Mouse (Mus musculus) adrenal gland, postnatal 14 days (tissue): ENCODE data around the gene Ang6. TPM values are rescaled to one million over a fixed set of nuclear protein-coding genes. Genes with fewer than 3 reads are reported as not detected.
"Not testable (repeated sequence)": the region's sequence is repeated elsewhere in the genome, so short reads cannot be mapped to it uniquely, and the experiment has no call there.

ENCODE experiments used
- DNase-seq: peaks from one replicate; pipeline ENCODE4 v3.0.0; 2021; ENCODE audit warnings: mixed read lengths
- long read RNA-seq, 2 experiments: library from polyadenylated mRNA; stranded (forward); transcript quantifications; one replicate each; pipeline ENCODE4 v2.0.0; 2021
- total RNA-seq: library from RNA; stranded (reverse); gene quantifications from 2 replicates; pipeline ENCODE4 v1.2.3, GENCODE M21; 2021

Ang6 gene
- not detected in 2 replicates for total RNA-seq
- long read RNA-seq, experiment 1, result 0 reads
- long read RNA-seq, experiment 2, result 0 reads

DNA sequence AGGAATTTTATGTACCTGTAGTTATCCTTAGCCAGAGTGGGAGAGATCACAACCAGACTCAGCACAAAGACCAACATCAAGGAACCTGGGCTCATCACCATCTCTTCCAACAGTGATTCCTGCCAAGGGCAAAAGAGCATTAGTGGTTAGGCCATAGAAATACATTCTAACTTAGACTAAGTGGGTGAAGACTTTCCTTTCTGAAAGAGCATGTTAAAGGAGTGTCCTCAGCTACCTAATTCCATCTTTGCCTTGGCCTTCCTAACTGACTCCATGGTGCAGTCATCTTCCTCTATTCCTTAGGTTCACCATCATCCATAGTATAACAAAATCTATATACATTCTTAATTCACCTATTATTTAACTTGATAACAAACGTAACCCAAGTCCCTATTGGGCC, at the start of gene Ang6:
Gene Ang6, minus strand, starts transcription at position 101 of the 400 bp plus-strand sequence.
- no peak for DNase-seq

DNA sequence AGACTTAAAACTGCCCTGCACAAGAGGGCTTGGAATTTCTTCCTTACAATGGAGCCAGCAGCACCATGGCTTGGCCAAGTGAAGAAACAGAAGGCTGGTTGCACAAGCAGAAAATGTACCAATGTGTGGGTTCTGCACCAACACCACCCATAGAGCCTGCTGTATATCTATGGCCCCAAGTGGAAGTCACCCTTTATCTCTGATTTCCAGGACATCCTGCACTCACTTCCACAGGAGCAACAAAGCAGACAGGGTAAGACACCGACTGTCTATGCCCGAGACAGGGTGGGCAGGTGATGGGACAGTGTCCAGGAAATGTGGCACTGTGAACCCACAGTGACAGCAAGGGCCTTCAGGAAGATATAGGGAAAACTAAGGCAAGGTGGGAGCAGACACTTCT, 44.5 kb upstream of the Ang6 start:
- DNase-seq, result not testable (repeated sequence)

DNA sequence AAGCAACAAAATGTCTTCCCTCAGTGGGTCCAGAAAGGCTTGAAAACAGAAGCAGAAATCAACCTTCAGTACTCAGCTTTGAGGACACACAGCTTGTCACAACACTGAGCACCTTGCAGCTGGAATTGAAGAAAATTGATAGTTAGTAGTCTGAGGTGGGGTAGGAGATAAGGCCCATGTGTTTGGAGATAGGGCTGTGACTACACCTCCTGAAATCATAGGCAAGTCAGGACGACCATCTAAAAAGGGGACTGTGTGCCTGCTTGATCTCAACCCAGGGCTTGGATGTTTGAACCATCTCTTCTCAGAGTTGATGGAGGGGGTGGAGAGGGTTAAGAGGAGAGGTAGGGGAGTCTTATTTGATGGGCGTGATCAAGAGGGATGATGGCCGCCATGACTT, 29.8 kb upstream of the Ang6 start:
- not testable (repeated sequence) for DNase-seq

DNA sequence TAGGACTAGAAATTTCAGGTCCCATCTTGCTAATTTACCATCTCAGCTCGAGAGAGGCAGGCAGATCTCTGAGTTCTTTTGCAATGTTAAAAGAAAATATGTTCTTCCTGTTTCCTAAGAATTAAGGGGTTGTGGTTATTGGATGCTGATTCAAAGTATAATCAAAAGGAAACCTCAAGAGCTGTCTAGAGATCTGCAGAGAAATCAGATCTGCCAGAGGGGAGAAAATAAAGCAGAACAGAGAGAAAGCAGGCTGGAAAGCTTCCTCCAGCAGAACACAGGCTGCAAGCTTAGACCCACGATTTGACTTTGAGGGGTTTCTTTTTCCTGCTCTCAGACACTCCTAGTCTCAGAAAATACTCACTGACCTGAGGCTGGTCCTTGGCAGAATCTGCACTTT, 7.6 kb upstream of the Ang6 start:
- not testable (repeated sequence) for DNase-seq

DNA sequence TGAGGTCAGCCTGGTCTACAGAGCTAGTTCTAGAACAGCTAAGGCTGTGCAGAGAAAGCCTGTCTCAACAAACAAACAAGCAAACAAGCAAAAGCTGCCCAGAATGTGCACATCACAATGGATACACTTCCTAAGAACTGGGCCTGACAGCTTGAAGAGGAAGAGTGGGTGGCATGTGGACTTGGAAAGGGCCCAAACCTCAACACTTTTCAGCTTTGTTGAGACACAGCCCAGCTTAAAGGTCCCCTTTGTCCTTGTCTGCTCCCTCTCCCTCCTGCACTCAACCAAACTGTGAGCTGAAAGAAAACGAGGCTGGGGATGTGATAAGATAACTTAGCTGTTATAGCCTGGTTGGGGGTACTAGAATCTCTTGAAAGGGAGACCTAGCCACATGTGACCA, 6.0 kb upstream of the Ang6 start:
- DNase-seq, result not testable (repeated sequence)

DNA sequence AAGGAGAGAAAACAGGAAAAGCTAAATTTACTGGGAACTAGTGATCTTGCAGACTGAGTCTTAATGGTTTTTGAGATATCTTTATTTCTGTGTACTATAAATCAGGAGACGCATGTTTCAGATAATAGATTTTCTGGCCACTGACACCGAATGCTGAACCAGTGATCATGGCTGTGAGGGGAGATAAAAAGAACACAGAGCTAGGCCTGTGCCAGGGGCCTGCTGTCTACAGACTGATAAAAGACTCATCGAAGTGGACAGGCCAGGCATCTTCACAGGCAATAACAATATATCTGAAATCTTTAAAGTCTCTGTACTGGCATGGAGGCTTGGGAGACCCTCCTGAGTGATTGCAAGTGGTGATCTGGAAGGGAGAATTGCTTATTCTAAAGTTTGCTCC, 469 bp downstream of the Ang6 start:
- DNase-seq, result no peak

DNA sequence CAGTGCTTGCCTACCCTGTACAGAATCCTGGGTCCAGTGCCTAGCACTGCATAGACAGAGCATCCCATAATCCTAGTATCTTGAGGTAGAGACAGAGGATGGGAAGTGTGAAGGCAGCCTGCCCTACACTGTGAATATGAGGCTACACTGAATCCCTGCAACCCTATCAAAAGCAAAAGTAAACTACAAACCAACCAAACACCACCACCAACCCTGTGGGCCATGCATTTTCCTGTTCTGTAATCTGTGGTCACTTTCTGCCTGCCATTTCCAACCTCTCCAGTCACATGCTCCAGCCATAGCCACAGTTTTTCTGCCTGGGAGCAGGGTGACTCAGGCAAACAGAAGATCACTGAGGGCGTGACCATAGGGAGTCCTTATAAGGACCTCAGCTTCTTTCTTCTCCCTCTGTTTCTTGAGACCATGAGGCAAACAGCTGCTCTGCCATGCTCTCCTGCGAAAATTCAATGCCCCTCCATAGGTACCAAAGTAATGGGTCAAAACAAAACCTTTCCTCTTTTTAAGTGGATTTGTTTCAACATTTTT, 3.5 kb downstream of the Ang6 start:
- DNase-seq, result not testable (repeated sequence)

DNA sequence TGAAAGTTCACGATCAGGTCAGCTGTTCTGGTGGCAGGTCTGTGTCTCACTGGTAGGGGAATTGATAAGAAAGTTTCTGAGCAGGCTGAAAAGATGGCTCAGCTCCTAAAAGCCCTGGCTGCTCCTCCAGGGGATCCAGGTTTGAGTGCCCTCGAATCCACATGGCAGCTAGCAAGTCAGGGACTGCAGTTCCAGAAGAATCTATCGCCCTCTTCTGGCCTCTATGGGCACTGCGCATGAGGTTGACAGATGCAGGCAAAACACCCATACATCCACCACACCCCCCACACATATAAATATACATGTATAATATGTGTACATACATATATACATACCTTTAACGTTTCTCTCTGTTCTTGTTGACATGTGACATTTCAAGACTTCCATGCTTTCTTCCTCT, 14.7 kb downstream of the Ang6 start:
- peak; percentile 77 for DNase-seq

DNA sequence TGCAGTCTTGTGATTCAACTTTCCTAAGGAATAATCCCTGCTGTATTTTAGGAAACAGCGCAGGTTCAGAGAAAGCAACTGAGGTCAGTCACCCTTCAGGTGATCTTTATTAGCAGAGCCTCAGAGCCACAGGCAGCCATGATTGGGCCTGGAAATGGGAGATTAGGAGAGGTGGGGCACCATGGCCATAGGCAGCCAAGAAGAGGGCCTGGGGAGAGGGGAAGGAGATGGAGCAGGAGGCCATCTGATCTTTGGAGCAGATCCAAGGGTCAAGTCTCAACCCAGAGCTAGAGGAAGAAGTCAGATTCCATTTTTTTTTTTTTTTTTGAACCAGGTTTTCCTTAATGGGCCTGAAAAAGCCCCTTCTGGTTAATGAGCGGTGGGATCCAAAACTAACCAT, 15.9 kb downstream of the Ang6 start:
- no peak for DNase-seq

DNA sequence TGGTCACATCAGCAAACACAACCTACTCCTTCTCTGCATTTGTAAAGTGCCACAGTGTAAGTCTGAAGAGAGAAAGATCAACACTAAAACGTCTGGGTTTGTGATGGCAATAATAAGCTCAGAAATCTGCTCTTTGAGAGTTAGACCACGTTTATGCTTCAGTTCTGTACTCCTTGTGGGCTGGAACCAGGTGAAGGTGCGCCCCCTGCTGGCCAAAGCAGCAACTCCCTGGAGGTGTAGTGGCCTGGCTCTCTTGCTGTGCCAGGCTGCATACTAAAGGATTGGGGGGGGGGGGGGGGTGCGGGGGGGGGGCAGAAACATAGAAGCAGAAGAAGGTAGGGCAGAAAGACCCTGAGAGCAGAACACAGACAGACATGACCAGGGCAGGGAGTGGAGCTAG, 18.2 kb downstream of the Ang6 start:
- DNase-seq, result peak; percentile 79

DNA sequence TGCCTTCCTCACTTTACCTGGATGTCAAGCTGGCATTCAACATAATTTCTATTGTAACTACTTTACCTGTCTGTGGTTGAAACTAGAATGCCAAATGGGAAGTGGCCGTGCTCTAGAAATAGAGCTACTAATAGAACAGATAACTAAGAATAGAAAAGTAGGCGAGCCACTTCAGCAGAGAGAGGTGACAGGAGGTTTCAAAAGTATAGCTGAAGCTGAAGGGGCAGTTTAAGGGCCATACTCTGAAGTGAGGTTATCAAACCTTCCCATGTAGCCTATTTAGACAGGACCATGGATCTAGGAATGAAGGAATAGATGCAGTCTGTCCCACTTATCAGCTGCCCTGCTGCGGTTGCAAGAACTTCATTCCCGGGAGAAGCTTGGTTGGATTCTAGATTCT, 18.6 kb downstream of the Ang6 start:
- DNase-seq, result no peak

DNA sequence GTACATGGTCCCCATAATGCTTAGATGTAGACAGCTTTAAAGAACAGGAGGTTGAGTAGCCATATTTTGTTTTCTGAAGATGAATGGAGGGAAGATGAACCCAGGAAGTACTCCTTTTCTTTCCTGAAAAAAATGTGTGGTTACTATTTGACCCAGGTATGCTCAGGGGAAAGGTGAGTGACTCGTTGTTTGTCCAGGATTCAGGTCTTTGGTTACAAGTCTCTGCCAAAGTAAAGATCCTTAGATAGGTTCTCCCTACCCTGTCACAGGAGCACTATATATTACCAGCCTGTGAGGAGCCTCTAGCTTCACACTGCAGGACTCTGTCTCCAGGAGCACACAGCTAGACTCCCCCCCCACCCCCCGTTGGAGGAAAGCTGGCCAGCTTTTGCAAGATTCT, 45.3 kb downstream of the Ang6 start, which contains the start of gene Ang5:
Gene Ang5, plus strand, starts transcription at position 301 of the 400 bp plus-strand sequence.
- DNase-seq, result not testable (repeated sequence)

DNA sequence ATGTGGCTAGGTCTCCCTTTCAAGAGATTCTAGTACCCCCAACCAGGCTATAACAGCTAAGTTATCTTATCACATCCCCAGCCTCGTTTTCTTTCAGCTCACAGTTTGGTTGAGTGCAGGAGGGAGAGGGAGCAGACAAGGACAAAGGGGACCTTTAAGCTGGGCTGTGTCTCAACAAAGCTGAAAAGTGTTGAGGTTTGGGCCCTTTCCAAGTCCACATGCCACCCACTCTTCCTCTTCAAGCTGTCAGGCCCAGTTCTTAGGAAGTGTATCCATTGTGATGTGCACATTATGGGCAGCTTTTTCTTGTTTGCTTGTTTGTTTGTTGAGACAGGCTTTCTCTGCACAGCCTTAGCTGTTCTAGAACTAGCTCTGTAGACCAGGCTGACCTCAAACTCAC, 47.0 kb downstream of the Ang6 start:
- not testable (repeated sequence) for DNase-seq

DNA sequence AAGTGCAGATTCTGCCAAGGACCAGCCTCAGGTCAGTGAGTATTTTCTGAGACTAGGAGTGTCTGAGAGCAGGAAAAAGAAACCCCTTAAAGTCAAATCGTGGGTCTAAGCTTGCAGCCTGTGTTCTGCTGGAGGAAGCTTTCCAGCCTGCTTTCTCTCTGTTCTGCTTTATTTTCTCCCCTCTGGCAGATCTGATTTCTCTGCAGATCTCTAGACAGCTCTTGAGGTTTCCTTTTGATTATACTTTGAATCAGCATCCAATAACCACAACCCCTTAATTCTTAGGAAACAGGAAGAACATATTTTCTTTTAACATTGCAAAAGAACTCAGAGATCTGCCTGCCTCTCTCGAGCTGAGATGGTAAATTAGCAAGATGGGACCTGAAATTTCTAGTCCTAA, 48.7 kb downstream of the Ang6 start:
- DNase-seq, result not testable (repeated sequence)

Other genes starting within 250 kb of the Ang6 start
- gene Gm8180, start 217.5 kb downstream of the Ang6 start, total RNA-seq, result not detected in 2 replicates
- gene Ear1, start 126.8 kb downstream of the Ang6 start, total RNA-seq, result 1.4 TPM in 1 of 2 replicates, not detected in the other
- gene Ear10, start 78.7 kb downstream of the Ang6 start, total RNA-seq, result not detected in 2 replicates
- 2.7 and 2.9 TPM in 2 replicates for gene Gm8113, start 76.9 kb downstream of the Ang6 start, total RNA-seq
- not detected in 2 replicates for gene Ang5, start 45.2 kb downstream of the Ang6 start, total RNA-seq
- gene Ear2, start 100.4 kb upstream of the Ang6 start, total RNA-seq, result 4.1 and 4.5 TPM in 2 replicates
- gene Gm3327, start 121.6 kb upstream of the Ang6 start, total RNA-seq, result not detected in 2 replicates
- not detected in 2 replicates for gene Gm8212, start 195.4 kb upstream of the Ang6 start, total RNA-seq
- not detected in 2 replicates for gene 4930503E14Rik, start 211.0 kb upstream of the Ang6 start, total RNA-seq